Mouse (Mus musculus) kidney, adult 2 months (tissue): Measurements from ENCODE around the gene Ptgis.

Experiments
- CTCF ChIP-seq: fragments of 200-500 bp; conservative IDR thresholded peaks from 2 replicates; pipeline ENCODE4 v1.5.1; 2011; ENCODE audit warnings: low read depth, mild to moderate bottlenecking, control low read depth, low read length, moderate library complexity, mixed read lengths; ENCODE audit not compliant: insufficient read depth, insufficient read length
- POLR2A ChIP-seq: fragments of 200-500 bp; IDR thresholded peaks from one replicate; pipeline ENCODE4 v1.6.1; 2011; ENCODE audit warnings: low read depth, low read length, control low read depth

DNA sequence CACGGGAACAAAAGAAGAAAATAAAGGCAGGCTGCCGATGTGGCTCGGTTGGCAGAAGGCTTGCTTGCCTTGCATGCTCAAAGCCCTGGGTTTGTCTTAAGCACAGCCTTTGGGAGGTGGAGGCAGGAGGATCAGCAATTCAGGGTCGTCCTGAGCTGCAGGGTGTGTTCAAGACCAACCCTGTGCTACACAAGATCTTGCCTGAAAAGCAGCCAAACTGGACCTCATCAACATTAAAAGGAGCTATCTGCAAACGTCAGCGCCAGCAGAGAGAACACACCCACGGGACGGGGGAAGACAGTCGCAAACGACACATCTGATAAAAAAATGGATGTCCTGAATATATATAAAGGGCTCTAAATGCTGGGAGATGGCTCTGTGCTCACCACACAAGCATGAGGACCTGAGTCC, 63.2 kb downstream of the Ptgis start:
- TF ChIP-seq POLR2A (no peak), CTCF (no peak)
